Mouse (Mus musculus): ENCODE measurements around the gene Fam71f1. TPM values are rescaled to one million over a fixed set of nuclear protein-coding genes. Genes with fewer than 3 reads are reported as not detected.

Fam71f1 gene
- polyA plus RNA-seq, 1 experiment from 2014 or later = not detected

GRCm38 (mm10) chr6:29299112-29299511 is 19.8 kb upstream of the Fam71f1 start:
- H3K9me3 ChIP-seq = no peaks in the 10 kb centered on the region
- no peak overlapping the region for H3K27ac ChIP-seq
- no peak overlapping the region for H3K9ac ChIP-seq (replicated peaks)
- WGBS = 71% methylated on average over 2 of the region's 2 CpGs
- no peak overlapping the region for H3K4me2 ChIP-seq
- H3K4me3 ChIP-seq (replicated peaks) = no peak overlapping the region
- no peaks in the 10 kb centered on the region for H3K4me1 ChIP-seq (replicated peaks)
- ATAC-seq (ENCODE audit: insufficient number of reproducible peaks, insufficient read depth, low FRiP score, low TSS enrichment, low read depth) = no peak
- H3K27me3 ChIP-seq = no peaks in the 10 kb centered on the region
- no peaks in the 10 kb centered on the region for H3K36me3 ChIP-seq

- Histone ChIP-seq H3K9me3 (no peaks in the 10 kb centered on the region), H3K36me3 (no peaks in the 10 kb centered on the region), H3K27ac (no peak overlapping the region), H3K9ac (replicated peaks) (no peak overlapping the region), H3K4me2 (no peak overlapping the region), H3K4me3 (replicated peaks) (no peak overlapping the region), H3K27me3 (no peaks in the 10 kb centered on the region), H3K4me1 (replicated peaks) (no peaks in the 10 kb centered on the region)
- no peak for ATAC-seq (ENCODE audit: insufficient number of reproducible peaks, insufficient read depth, low FRiP score, low TSS enrichment, low read depth)
Observed at GRCm38 (mm10) chr6:29303251-29303650, 15.7 kb upstream of the Fam71f1 start.

GRCm38 (mm10) chr6:29303726-29304125 is 15.2 kb upstream of the Fam71f1 start:
- H3K4me3 ChIP-seq (replicated peaks) = no peak overlapping the region
- ATAC-seq (ENCODE audit: insufficient number of reproducible peaks, insufficient read depth, low FRiP score, low TSS enrichment, low read depth) = no peak
- H3K4me1 ChIP-seq (replicated peaks) = no peaks in the 10 kb centered on the region
- H3K27ac ChIP-seq = no peak overlapping the region
- no peaks in the 10 kb centered on the region for H3K9me3 ChIP-seq
- H3K4me2 ChIP-seq = no peak overlapping the region
- H3K9ac ChIP-seq (replicated peaks) = no peak overlapping the region
- no peaks in the 10 kb centered on the region for H3K27me3 ChIP-seq
- no peaks in the 10 kb centered on the region for H3K36me3 ChIP-seq
- 56% methylated on average over 5 of the region's 5 CpGs for WGBS

- Histone ChIP-seq H3K9me3 (no peaks in the 10 kb centered on the region), H3K9ac (replicated peaks) (no peak overlapping the region), H3K27ac (no peak overlapping the region), H3K4me3 (replicated peaks) (no peak overlapping the region), H3K36me3 (no peaks in the 10 kb centered on the region), H3K27me3 (no peaks in the 10 kb centered on the region), H3K4me1 (replicated peaks) (no peaks in the 10 kb centered on the region), H3K4me2 (no peak overlapping the region)
- 91% methylated on average over 4 of the region's 4 CpGs for WGBS
- no peak for ATAC-seq (ENCODE audit: insufficient number of reproducible peaks, insufficient read depth, low FRiP score, low TSS enrichment, low read depth)
Observed at GRCm38 (mm10) chr6:29305462-29305861, 13.5 kb upstream of the Fam71f1 start.

GRCm38 (mm10) chr6:29308846-29309605 is 9.9 kb upstream of the Fam71f1 start:
- Histone ChIP-seq H3K27ac (no peak overlapping the region), H3K4me3 (replicated peaks) (no peak overlapping the region), H3K4me1 (replicated peaks) (no peaks in the 10 kb centered on the region), H3K9ac (replicated peaks) (no peak overlapping the region), H3K27me3 (no peaks in the 10 kb centered on the region), H3K36me3 (no peaks in the 10 kb centered on the region), H3K4me2 (no peak overlapping the region), H3K9me3 (no peaks in the 10 kb centered on the region)
- ATAC-seq (ENCODE audit: insufficient number of reproducible peaks, insufficient read depth, low FRiP score, low TSS enrichment, low read depth) = no peak
- WGBS = 85% methylated on average over 16 of the region's 16 CpGs

GRCm38 (mm10) chr6:29313690-29314202 is 5.2 kb upstream of the Fam71f1 start:
- no peak overlapping the region for H3K27ac ChIP-seq
- H3K9ac ChIP-seq (replicated peaks) = no peak overlapping the region
- no peak overlapping the region for H3K4me3 ChIP-seq (replicated peaks)
- WGBS = 68% methylated on average over 14 of the region's 14 CpGs
- no peak overlapping the region for H3K4me2 ChIP-seq
- no peaks in the 10 kb centered on the region for H3K27me3 ChIP-seq
- H3K4me1 ChIP-seq (replicated peaks) = no peaks in the 10 kb centered on the region
- no peak for ATAC-seq (ENCODE audit: insufficient number of reproducible peaks, insufficient read depth, low FRiP score, low TSS enrichment, low read depth)
- H3K36me3 ChIP-seq = no peaks in the 10 kb centered on the region
- H3K9me3 ChIP-seq = no peaks in the 10 kb centered on the region

GRCm38 (mm10) chr6:29317286-29317685 is 1.7 kb upstream of the Fam71f1 start:
- WGBS = 71% methylated on average over 2 of the region's 2 CpGs
- H3K9ac ChIP-seq (replicated peaks) = no peak overlapping the region
- H3K9me3 ChIP-seq = no peaks in the 10 kb centered on the region
- H3K36me3 ChIP-seq = no peaks in the 10 kb centered on the region
- no peak overlapping the region for H3K4me3 ChIP-seq (replicated peaks)
- no peak overlapping the region for H3K4me2 ChIP-seq
- no peaks in the 10 kb centered on the region for H3K27me3 ChIP-seq
- no peaks in the 10 kb centered on the region for H3K4me1 ChIP-seq (replicated peaks)
- no peak overlapping the region for H3K27ac ChIP-seq
- ATAC-seq (ENCODE audit: insufficient number of reproducible peaks, insufficient read depth, low FRiP score, low TSS enrichment, low read depth) = no peak

- H3K4me1 ChIP-seq (replicated peaks) = no peaks in the 10 kb centered on the region
- H3K9ac ChIP-seq (replicated peaks) = no peak overlapping the region
- 65% methylated on average over 3 of the region's 3 CpGs for WGBS
- no peak for ATAC-seq (ENCODE audit: insufficient number of reproducible peaks, insufficient read depth, low FRiP score, low TSS enrichment, low read depth)
- no peak overlapping the region for H3K4me2 ChIP-seq
- H3K36me3 ChIP-seq = no peaks in the 10 kb centered on the region
- no peaks in the 10 kb centered on the region for H3K27me3 ChIP-seq
- H3K9me3 ChIP-seq = no peaks in the 10 kb centered on the region
- no peak overlapping the region for H3K27ac ChIP-seq
- no peak overlapping the region for H3K4me3 ChIP-seq (replicated peaks)
Observed at GRCm38 (mm10) chr6:29317941-29318340, 999 bp upstream of the Fam71f1 start.

- Histone ChIP-seq H3K9me3 (0 out of 2 replicates have a peak, but pooled peaks cover 3% of the 10 kb centered on the region), H3K27ac (no peak overlapping the region), H3K9ac (replicated peaks) (no peak overlapping the region), H3K4me3 (replicated peaks) (no peak overlapping the region), H3K4me2 (no peak overlapping the region), H3K4me1 (replicated peaks) (no peaks in the 10 kb centered on the region), H3K36me3 (no peaks in the 10 kb centered on the region), H3K27me3 (no peaks in the 10 kb centered on the region)
- 67% methylated on average over 6 of the region's 6 CpGs for WGBS
- ATAC-seq (ENCODE audit: insufficient number of reproducible peaks, insufficient read depth, low FRiP score, low TSS enrichment, low read depth) = no peak
Observed at GRCm38 (mm10) chr6:29321586-29321985, 2.6 kb downstream of the Fam71f1 start.

- no peak overlapping the region for H3K4me3 ChIP-seq (replicated peaks)
- ATAC-seq (ENCODE audit: insufficient number of reproducible peaks, insufficient read depth, low FRiP score, low TSS enrichment, low read depth) = no peak
- no peak overlapping the region for H3K9ac ChIP-seq (replicated peaks)
- no peak overlapping the region for H3K27ac ChIP-seq
- no peaks in the 10 kb centered on the region for H3K36me3 ChIP-seq
- H3K4me1 ChIP-seq (replicated peaks) = no peaks in the 10 kb centered on the region
- no peaks in the 10 kb centered on the region for H3K27me3 ChIP-seq
- 90% methylated on average over 7 of the region's 7 CpGs for WGBS
- 0 out of 2 replicates have a peak, but pooled peaks cover 3% of the 10 kb centered on the region for H3K9me3 ChIP-seq
- no peak overlapping the region for H3K4me2 ChIP-seq
Observed at GRCm38 (mm10) chr6:29322147-29322546, 3.2 kb downstream of the Fam71f1 start.

GRCm38 (mm10) chr6:29322735-29323134 is 3.8 kb downstream of the Fam71f1 start:
- H3K4me1 ChIP-seq (replicated peaks) = no peaks in the 10 kb centered on the region
- H3K27me3 ChIP-seq = no peaks in the 10 kb centered on the region
- no peak overlapping the region for H3K4me2 ChIP-seq
- WGBS = 85% methylated on average over 4 of the region's 4 CpGs
- no peak overlapping the region for H3K9ac ChIP-seq (replicated peaks)
- 0 out of 2 replicates have a peak, but pooled peaks cover 3% of the 10 kb centered on the region for H3K9me3 ChIP-seq
- no peak overlapping the region for H3K4me3 ChIP-seq (replicated peaks)
- no peak for ATAC-seq (ENCODE audit: insufficient number of reproducible peaks, insufficient read depth, low FRiP score, low TSS enrichment, low read depth)
- no peaks in the 10 kb centered on the region for H3K36me3 ChIP-seq
- no peak overlapping the region for H3K27ac ChIP-seq

GRCm38 (mm10) chr6:29326961-29327360 is 8.0 kb downstream of the Fam71f1 start:
- no peaks in the 10 kb centered on the region for H3K36me3 ChIP-seq
- no peaks in the 10 kb centered on the region for H3K4me1 ChIP-seq (replicated peaks)
- no peak overlapping the region for H3K9ac ChIP-seq (replicated peaks)
- no peak for ATAC-seq (ENCODE audit: insufficient number of reproducible peaks, insufficient read depth, low FRiP score, low TSS enrichment, low read depth)
- H3K27me3 ChIP-seq = no peaks in the 10 kb centered on the region
- H3K27ac ChIP-seq = no peak overlapping the region
- 0 out of 2 replicates have a peak, but pooled peaks cover 3% of the 10 kb centered on the region for H3K9me3 ChIP-seq
- H3K4me2 ChIP-seq = no peak overlapping the region
- no peak overlapping the region for H3K4me3 ChIP-seq (replicated peaks)
- WGBS = 87% methylated on average over 9 of the region's 9 CpGs
